In the genomic region with DNA sequence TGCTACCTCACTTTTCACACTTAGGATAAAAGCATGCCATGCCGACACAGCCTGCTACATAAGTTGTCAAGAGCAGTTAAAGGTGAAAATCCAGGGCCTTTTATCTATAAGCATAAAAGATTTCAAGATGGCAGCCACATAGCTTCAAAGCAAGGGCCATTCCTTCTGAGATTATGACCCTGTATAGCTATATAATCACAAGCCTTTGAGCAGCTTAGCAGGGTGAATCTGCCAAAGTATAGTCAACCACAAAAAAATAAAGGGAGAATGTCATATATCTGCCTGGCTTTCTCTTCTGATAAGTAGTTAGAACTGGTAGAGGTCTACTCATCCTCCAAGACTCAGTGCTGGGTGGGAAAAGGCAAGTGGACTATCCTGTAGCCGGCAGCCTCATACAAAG, we compare ENCODE assay signal across 22 mouse cellular contexts.
DNase-seq lines count a peak whose midpoint lies in the region; ATAC-seq and TF ChIP-seq lines count a peak whose summit lies in the region.
"Had no signal": no experiment of that assay in that cellular context is flagged by ENCODE, and none has a peak within 500 bp of the region (broad histone marks: within the 10 kb centered on the region; RNA-seq: fewer than 3 reads in every experiment).

No protein-coding gene starts in this region.

- no peaks in the 10 kb centered on the region for H3K27me3 ChIP-seq in midbrain, embryonic 15.5 days (replicated peaks)
- H3K27me3 ChIP-seq in midbrain, embryonic 14.5 days (ENCODE audit: control insufficient read depth, insufficient read depth, low read length), result no peaks in the 10 kb centered on the region
- H3K27me3 ChIP-seq in midbrain, embryonic 16.5 days (ENCODE audit: control insufficient read depth, insufficient read depth, low read depth, low read length), result no peaks in the 10 kb centered on the region
- H3K27me3 ChIP-seq in midbrain, embryonic 10.5 days (ENCODE audit: low read depth, poor library complexity, severe bottlenecking), result no peaks in the 10 kb centered on the region
- H3K27me3 ChIP-seq: CH12.LX, Patski had no signal

- no peak overlapping the region for H3K27ac ChIP-seq in midbrain, embryonic 15.5 days
- no peak overlapping the region for H3K27ac ChIP-seq in midbrain, embryonic 14.5 days (replicated peaks; ENCODE audit: low read depth, low read length)
- no peak overlapping the region; the same call in 1 of the 2 replicates for H3K27ac ChIP-seq in midbrain, embryonic 16.5 days (ENCODE audit: low read length)
- H3K27ac ChIP-seq in midbrain, embryonic 10.5 days (replicated peaks), result no peak overlapping the region

- H3K4me1 ChIP-seq in midbrain, embryonic 15.5 days, result no peaks in the 10 kb centered on the region
- H3K4me1 ChIP-seq in midbrain, embryonic 14.5 days (ENCODE audit: control insufficient read depth, insufficient read depth, low read length), result no peaks in the 10 kb centered on the region
- no peaks in the 10 kb centered on the region for H3K4me1 ChIP-seq in midbrain, embryonic 16.5 days (ENCODE audit: control insufficient read depth, insufficient read depth, low read length)
- no peaks in the 10 kb centered on the region for H3K4me1 ChIP-seq in midbrain, embryonic 10.5 days

- H3K4me3 ChIP-seq in midbrain, embryonic 15.5 days, result no peak overlapping the region
- H3K4me3 ChIP-seq in midbrain, embryonic 14.5 days (replicated peaks; ENCODE audit: low read depth, low read length), result no peak overlapping the region
- no peak overlapping the region for H3K4me3 ChIP-seq in midbrain, embryonic 16.5 days (ENCODE audit: low read depth, low read length)
- H3K4me3 ChIP-seq in midbrain, embryonic 10.5 days, result no peak overlapping the region

- H3K4me2 ChIP-seq in midbrain, embryonic 15.5 days, result no peak overlapping the region
- H3K4me2 ChIP-seq in midbrain, embryonic 14.5 days (ENCODE audit: low read length), result no peak overlapping the region
- no peak overlapping the region for H3K4me2 ChIP-seq in midbrain, embryonic 16.5 days (ENCODE audit: low read length)

- no peak for DNase-seq in midbrain, embryonic 14.5 days
- no peak for DNase-seq in midbrain, embryonic 10.5 days (ENCODE audit: low spot score)
- DNase-seq in brain, embryonic 14.5 days (ENCODE audit: low read depth), result peak; percentile 49
- DNase-seq in adrenal gland, postnatal 10 days, result no peak
- DNase-seq: adrenal gland, adult 2 months; adrenal gland, adult 8-10 months; adrenal gland, postnatal 14 days; adrenal gland, postnatal 25 days; adrenal gland, postnatal 36 days; B cell, adult 2 months; cerebellum, adult 11 months; cerebellum, adult 11-12 months; cerebellum, adult 18-20 months; cerebellum, adult 2 months; cerebellum, adult 8-10 months had no signal

- no peak for TF ChIP-seq CTCF in brain, embryonic 14.5 days (IDR thresholded peaks at IDR 0.05; ENCODE audit: borderline replicate concordance, extremely low read depth, insufficient read depth, insufficient read length)

- H3K9me3 ChIP-seq in midbrain, embryonic 15.5 days, result no peaks in the 10 kb centered on the region
- H3K9me3 ChIP-seq in midbrain, embryonic 14.5 days (ENCODE audit: control insufficient read depth, low read length), result no peaks in the 10 kb centered on the region
- H3K9me3 ChIP-seq in midbrain, embryonic 16.5 days (replicated peaks; ENCODE audit: control insufficient read depth, low read length, poor library complexity, severe bottlenecking), result no peaks in the 10 kb centered on the region
- H3K9me3 ChIP-seq in midbrain, embryonic 10.5 days (replicated peaks), result no peaks in the 10 kb centered on the region

- peak; percentile 84 for ATAC-seq in midbrain, embryonic 15.5 days (replicated peaks)
- ATAC-seq in midbrain, embryonic 14.5 days (ENCODE audit: low FRiP score, low TSS enrichment), result no peak
- peak; percentile 54; the same call in 1 of the 2 replicates for ATAC-seq in midbrain, embryonic 16.5 days
- ATAC-seq: activated CD4-positive, CD25-positive, alpha-beta regulatory T cell, adult 4 months; CD4-positive, CD25-positive, alpha-beta regulatory T cell, adult 4 months; Patski had no signal

- H3K36me3 ChIP-seq in midbrain, embryonic 15.5 days (replicated peaks), result no peaks in the 10 kb centered on the region
- H3K36me3 ChIP-seq in midbrain, embryonic 14.5 days (ENCODE audit: control insufficient read depth, insufficient read depth, low read length), result no peaks in the 10 kb centered on the region
- no peaks in the 10 kb centered on the region for H3K36me3 ChIP-seq in midbrain, embryonic 16.5 days (ENCODE audit: control insufficient read depth, insufficient read depth, low read length)
- H3K36me3 ChIP-seq in midbrain, embryonic 10.5 days, result no peaks in the 10 kb centered on the region
- H3K36me3 ChIP-seq: G1E had no signal

- WGBS in midbrain, embryonic 15.5 days, result 82% methylated on average over 2 of the region's 2 CpGs
- WGBS in midbrain, embryonic 14.5 days, result 96% methylated on average over 2 of the region's 2 CpGs
- 78% methylated on average over 2 of the region's 2 CpGs for WGBS in midbrain, embryonic 16.5 days
- 87% methylated on average over 2 of the region's 2 CpGs for whole genome bisulfite sequencing in midbrain, embryonic 10.5 days

- no peak overlapping the region for H3K9ac ChIP-seq in midbrain, embryonic 15.5 days
- H3K9ac ChIP-seq in midbrain, embryonic 14.5 days (replicated peaks; ENCODE audit: low read length), result no peak overlapping the region
- H3K9ac ChIP-seq in midbrain, embryonic 16.5 days (ENCODE audit: low read depth, low read length), result no peak overlapping the region

- no peak for TF ChIP-seq POLR2A in brain, embryonic 14.5 days (IDR thresholded peaks at IDR 0.05; ENCODE audit: borderline replicate concordance, extremely low read depth, insufficient read depth, insufficient read length, poor library complexity, severe bottlenecking)
